Mouse (Mus musculus) kidney, postnatal 0 days (tissue): ENCODE results near the gene Mypn. TPM values are rescaled to one million over a fixed set of nuclear protein-coding genes. Genes with fewer than 3 reads are reported as not detected.

Experiments
- ATAC-seq: fragments of 200-750 bp; cut with Nextera tagmentation; replicated peaks from 2 replicates; pipeline ENCODE4 v1.8.0; 2017; ENCODE audit warnings: low read depth, moderate number of reproducible peaks, moderate TSS enrichment, moderate library complexity; ENCODE audit not compliant: low FRiP score
- DNase-seq: peaks from one replicate; pipeline ENCODE4 v3.0.0-alpha.2; 2016; ENCODE audit warnings: low spot score
- H3K27ac ChIP-seq: fragments of 300-500 bp; sonication (generic); 2 replicates; pipeline ENCODE4 v1.5.1; 2014; ENCODE audit warnings: mild to moderate bottlenecking
- H3K27me3 ChIP-seq: fragments of 300-500 bp; sonication (generic); 2 replicates; pipeline ENCODE4 v1.6.1; 2014; ENCODE audit warnings: low read length, mixed read lengths; ENCODE audit not compliant: insufficient read depth
- H3K36me3 ChIP-seq: fragments of 300-500 bp; sonication (generic); 2 replicates; pipeline ENCODE4 v1.6.1; 2014; ENCODE audit warnings: low read length, mixed read lengths; ENCODE audit not compliant: insufficient read depth
- H3K4me1 ChIP-seq: fragments of 300-500 bp; sonication (generic); replicated peaks from 2 replicates; pipeline ENCODE4 v1.6.1; 2014; ENCODE audit warnings: antibody characterized with exemption, low read length, mixed read lengths; ENCODE audit not compliant: insufficient read depth
- H3K4me2 ChIP-seq: fragments of 300-500 bp; sonication (generic); 2 replicates; pipeline ENCODE4 v1.6.1; 2014; ENCODE audit warnings: mild to moderate bottlenecking, low read length, moderate library complexity, mixed read lengths
- H3K4me3 ChIP-seq: fragments of 300-500 bp; sonication (generic); replicated peaks from 2 replicates; pipeline ENCODE4 v1.5.1; 2014; ENCODE audit warnings: low read depth, low read length
- H3K9ac ChIP-seq: fragments of 300-500 bp; sonication (generic); 2 replicates; pipeline ENCODE4 v1.6.1; 2014; ENCODE audit warnings: low read depth, low read length
- H3K9me3 ChIP-seq: fragments of 300-500 bp; sonication (generic); replicated peaks from 2 replicates; pipeline ENCODE4 v1.6.1; 2016; ENCODE audit warnings: low read length, inconsistent platforms, mixed read lengths
- CTCF ChIP-seq: IDR thresholded peaks from 2 replicates; pipeline ENCODE4 v1.5.1; 2016; ENCODE audit warnings: antibody characterized with exemption, low read depth, mild to moderate bottlenecking, moderate library complexity
- WGBS: fragments of 180-500 bp; shearing (Covaris S2); extraction: QIAGEN DNeasy Blood & Tissue Kit; methylation state at CpG from one replicate; pipeline ENCODE4 v1.1.7; 2014; 5-methylcytosine and 5-hydroxymethylcytosine counted together
- polyA plus RNA-seq: library from polyadenylated mRNA; unstranded; fragments of >200 nt; fragmentation: Nextera tagmentation; extraction: Ambion mirVana; gene quantifications from 2 replicates; pipeline ENCODE4 v1.2.1, GENCODE M21; 2015

Gene Mypn
- polyA plus RNA-seq, 1 experiment from 2014 or later, result not detected

DNA sequence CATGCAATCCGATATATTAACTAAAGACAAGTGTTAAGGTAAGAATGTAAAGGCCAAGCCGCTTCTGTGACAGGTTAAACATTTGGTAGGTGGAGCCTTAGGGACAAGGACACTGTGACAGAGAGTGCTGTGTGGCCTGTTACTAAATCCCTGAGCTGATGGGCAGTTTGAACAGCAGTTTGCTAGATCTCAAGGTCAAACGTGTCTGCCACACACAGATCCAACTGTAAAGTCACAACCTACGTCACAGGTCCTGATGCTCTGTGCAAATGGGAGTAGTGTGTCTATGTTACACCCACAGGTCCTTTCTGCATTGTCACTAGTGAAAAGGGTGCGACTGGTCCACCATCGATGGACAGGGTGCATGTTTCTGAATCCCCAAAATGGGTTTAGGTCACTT, 71.4 kb downstream of the Mypn start:
- no peak overlapping the region for H3K27ac ChIP-seq
- H3K36me3 ChIP-seq, result no peaks in the 10 kb centered on the region
- no peak overlapping the region for H3K4me2 ChIP-seq
- no peak overlapping the region for H3K9ac ChIP-seq
- 84% methylated on average over 6 of the region's 6 CpGs for WGBS
- H3K27me3 ChIP-seq, result no peaks in the 10 kb centered on the region
- H3K4me3 ChIP-seq, result no peak overlapping the region
- H3K9me3 ChIP-seq, result no peaks in the 10 kb centered on the region
- DNase-seq (no peak), ATAC-seq (no peak)
- no peak for TF ChIP-seq CTCF
- no peaks in the 10 kb centered on the region for H3K4me1 ChIP-seq

GRCm38 (mm10) chr10:63130500-63130899, 73.3 kb downstream of the Mypn start:
- no peaks in the 10 kb centered on the region for H3K4me1 ChIP-seq
- H3K27ac ChIP-seq, result no peak overlapping the region
- no peak overlapping the region for H3K4me2 ChIP-seq
- DNase-seq, result no peak
- H3K36me3 ChIP-seq, result no peaks in the 10 kb centered on the region
- WGBS, result 78% methylated on average over 7 of the region's 7 CpGs
- H3K9ac ChIP-seq, result no peak overlapping the region
- H3K4me3 ChIP-seq, result no peak overlapping the region
- no peak for TF ChIP-seq CTCF
- H3K27me3 ChIP-seq, result no peaks in the 10 kb centered on the region
- ATAC-seq, result no peak
- no peaks in the 10 kb centered on the region for H3K9me3 ChIP-seq

DNA sequence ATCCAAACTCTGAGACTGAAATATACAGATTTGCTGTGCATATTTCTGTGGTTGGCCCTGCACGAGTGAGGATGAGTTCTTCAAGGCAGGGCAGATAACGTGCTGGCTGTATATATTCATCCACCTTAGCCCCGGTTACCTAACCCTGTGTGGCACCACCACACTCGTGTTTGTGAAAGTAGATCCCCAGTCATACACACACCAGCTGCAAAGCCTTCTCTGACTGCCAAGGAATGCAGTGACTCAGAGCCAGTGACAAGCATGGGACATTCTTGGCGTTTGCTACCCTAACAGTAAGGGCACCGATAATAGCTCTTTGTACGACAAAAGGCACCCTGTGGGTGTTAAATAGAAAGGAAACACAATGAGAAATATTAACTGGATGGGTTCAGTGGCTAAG, 75.5 kb downstream of the Mypn start:
- H3K9me3 ChIP-seq, result no peaks in the 10 kb centered on the region
- DNase-seq, result no peak
- no peaks in the 10 kb centered on the region for H3K27me3 ChIP-seq
- H3K4me2 ChIP-seq, result no peak overlapping the region
- WGBS, result 67% methylated on average over 7 of the region's 7 CpGs
- no peak for ATAC-seq
- no peaks in the 10 kb centered on the region for H3K36me3 ChIP-seq
- no peaks in the 10 kb centered on the region for H3K4me1 ChIP-seq
- H3K4me3 ChIP-seq, result no peak overlapping the region
- TF ChIP-seq CTCF, result no peak
- no peak overlapping the region for H3K27ac ChIP-seq
- H3K9ac ChIP-seq, result no peak overlapping the region

- DNase-seq (no peak), ATAC-seq (no peak)
- Histone ChIP-seq H3K9ac (no peak overlapping the region), H3K27me3 (no peaks in the 10 kb centered on the region), H3K4me1 (no peaks in the 10 kb centered on the region), H3K4me3 (no peak overlapping the region), H3K36me3 (no peaks in the 10 kb centered on the region), H3K4me2 (no peak overlapping the region), H3K9me3 (no peaks in the 10 kb centered on the region), H3K27ac (no peak overlapping the region)
- no peak for TF ChIP-seq CTCF
- WGBS, result 91% methylated on average over 6 of the region's 6 CpGs
These were observed 76.6 kb downstream of the Mypn start for GRCm38 (mm10) chr10:63127156-63127555.

GRCm38 (mm10) chr10:63126116-63126515, 77.6 kb downstream of the Mypn start:
- H3K9me3 ChIP-seq, result no peaks in the 10 kb centered on the region
- no peak overlapping the region for H3K27ac ChIP-seq
- no peaks in the 10 kb centered on the region for H3K4me1 ChIP-seq
- no peak overlapping the region for H3K4me3 ChIP-seq
- H3K36me3 ChIP-seq, result no peaks in the 10 kb centered on the region
- H3K4me2 ChIP-seq, result no peak overlapping the region
- ATAC-seq (no peak), DNase-seq (no peak)
- H3K9ac ChIP-seq, result no peak overlapping the region
- 84% methylated on average over 4 of the region's 4 CpGs for WGBS
- no peak for TF ChIP-seq CTCF
- H3K27me3 ChIP-seq, result no peaks in the 10 kb centered on the region

GRCm38 (mm10) chr10:63125343-63125742, 78.4 kb downstream of the Mypn start:
- peak; percentile 56 for TF ChIP-seq CTCF
- peak; percentile 24 for DNase-seq
- Histone ChIP-seq H3K4me1 (no peaks in the 10 kb centered on the region), H3K9me3 (no peaks in the 10 kb centered on the region), H3K27me3 (no peaks in the 10 kb centered on the region), H3K4me3 (no peak overlapping the region), H3K4me2 (no peak overlapping the region), H3K27ac (no peak overlapping the region), H3K9ac (no peak overlapping the region), H3K36me3 (no peaks in the 10 kb centered on the region)
- no peak for ATAC-seq
- 35% methylated on average over 11 of the region's 11 CpGs for WGBS

- no peak overlapping the region for H3K4me2 ChIP-seq
- WGBS, result 89% methylated on average over 10 of the region's 10 CpGs
- no peak overlapping the region for H3K4me3 ChIP-seq
- H3K36me3 ChIP-seq, result no peaks in the 10 kb centered on the region
- H3K9ac ChIP-seq, result no peak overlapping the region
- TF ChIP-seq CTCF, result no peak
- H3K9me3 ChIP-seq, result no peaks in the 10 kb centered on the region
- H3K4me1 ChIP-seq, result no peaks in the 10 kb centered on the region
- DNase-seq (no peak), ATAC-seq (no peak)
- no peaks in the 10 kb centered on the region for H3K27me3 ChIP-seq
- no peak overlapping the region for H3K27ac ChIP-seq
These were observed 79.7 kb downstream of the Mypn start for GRCm38 (mm10) chr10:63124016-63124415.
